Mouse (Mus musculus): ENCODE results near the gene Gm11114.

The Gm11114 gene

DNA sequence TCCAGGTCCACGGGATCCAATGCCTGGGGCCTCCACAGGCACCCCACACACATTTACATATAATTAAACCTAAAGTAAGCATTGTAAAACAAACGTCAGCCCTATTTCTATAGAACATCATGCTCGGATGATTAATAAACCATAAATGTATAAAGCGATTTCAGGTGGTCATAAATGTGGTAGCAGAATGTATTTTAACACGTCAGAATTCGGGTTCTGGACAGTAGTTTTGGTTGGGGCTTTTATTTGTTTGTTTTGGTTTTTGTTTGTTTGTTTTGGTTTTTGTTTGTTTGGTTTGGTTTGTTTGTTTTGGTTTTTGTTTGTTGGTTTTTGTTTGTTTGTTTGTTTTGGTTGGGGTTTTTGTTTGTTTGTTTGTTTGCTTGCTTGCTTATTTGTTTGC, at the start of gene Gm11114:
Gene Gm11114, plus strand, starts transcription at position 301 of the 400 bp plus-strand sequence.
- DNase-seq (ENCODE audit: low spot score): no peak

DNA sequence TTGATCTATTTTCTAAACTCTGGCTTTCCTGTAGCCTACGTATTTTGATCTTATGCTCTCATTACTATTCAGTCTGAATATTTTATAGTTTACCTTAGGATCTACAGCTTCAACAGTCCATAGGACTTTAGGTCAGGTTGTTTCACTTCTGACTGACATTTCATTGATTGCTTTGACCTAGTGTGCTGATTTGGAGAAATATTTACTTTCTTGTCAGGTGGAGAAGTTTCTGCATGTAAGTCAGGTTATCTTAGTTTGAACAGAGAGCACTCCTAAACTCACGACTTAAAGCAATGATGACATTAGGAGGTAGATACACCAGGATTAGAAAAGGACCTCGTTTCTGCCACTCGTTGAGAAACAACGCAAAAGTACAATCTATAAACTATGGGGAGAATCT, 45.7 kb upstream of the Gm11114 start:
- no peak for DNase-seq (ENCODE audit: low spot score)

DNA sequence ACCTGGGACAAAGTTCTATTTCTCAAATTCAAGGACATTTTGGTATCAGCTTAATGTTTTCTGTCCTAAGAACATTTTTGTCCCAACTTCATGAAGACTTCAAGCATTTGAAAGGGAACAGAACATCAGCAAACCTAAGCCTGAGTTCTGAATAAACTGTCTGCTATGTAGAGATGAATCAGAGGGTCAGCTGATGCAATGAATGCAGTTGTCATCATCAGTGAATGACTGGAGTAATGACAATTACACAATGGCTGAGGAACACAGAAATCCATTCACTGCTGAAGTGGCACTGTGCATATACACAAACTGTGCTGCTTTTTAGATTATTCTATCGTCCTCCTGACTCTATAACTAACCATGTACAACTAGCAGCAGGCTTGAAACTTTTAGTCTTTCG, 38.5 kb upstream of the Gm11114 start:
- no peak for DNase-seq (ENCODE audit: low spot score)

DNA sequence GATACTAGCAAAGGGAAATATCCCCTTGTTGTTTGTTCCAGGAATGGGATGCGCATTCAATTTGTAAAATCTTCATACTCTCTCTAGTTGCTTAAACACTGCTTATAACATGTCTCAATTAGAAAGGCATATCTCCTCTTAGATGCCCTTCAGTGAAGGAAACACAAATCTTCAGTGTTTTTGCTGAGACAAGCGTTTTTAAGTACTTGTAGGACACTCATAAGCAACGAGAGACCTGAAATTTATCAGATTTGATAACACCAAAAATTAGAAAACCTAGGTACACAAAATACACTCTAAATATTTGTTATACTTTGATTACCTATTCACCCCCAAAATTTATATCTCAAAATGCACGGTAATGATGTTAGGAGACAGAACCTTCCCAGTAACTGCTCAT, 9.7 kb upstream of the Gm11114 start:
- DNase-seq (ENCODE audit: low spot score): no peak

DNA sequence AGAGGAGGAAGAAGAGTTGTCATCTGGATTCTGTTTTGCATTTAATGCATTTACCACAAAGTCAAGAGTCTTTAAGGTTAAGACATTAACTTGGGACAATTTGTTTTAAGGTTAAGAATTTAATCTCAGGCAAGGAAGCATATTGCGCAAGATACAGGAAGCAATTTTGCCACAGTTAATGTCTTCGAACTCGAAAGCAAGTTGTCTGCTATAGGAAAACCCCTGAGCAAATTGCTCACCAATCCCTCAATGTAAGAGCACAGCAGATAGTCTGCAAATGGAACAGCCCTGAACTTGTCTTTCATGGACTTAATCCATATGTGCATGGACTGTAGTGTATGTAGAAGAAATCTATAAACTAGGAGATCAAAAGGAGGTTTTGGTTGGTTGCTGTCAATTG, 9.2 kb upstream of the Gm11114 start:
- DNase-seq (ENCODE audit: low spot score): no peak

DNA sequence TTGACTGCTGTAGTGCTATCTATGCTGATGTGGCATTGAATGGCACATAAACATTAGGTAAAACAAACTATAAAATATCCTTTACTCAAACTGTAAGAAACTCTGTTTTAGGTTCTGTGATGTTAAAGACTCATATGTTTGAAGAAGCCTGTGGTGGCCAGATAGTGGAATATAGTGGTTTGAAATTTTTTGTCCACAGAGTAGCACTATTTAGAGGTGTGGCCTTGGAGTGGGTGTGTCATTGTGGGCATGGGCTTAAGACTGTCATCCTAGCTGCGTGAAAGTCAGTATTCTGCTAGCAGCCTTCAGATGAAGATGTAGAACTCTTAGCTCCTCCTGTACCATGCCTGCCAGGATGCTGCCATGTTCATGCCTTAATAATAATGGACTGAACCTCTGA, 3.5 kb downstream of the Gm11114 start:
- DNase-seq (ENCODE audit: low spot score): no peak

DNA sequence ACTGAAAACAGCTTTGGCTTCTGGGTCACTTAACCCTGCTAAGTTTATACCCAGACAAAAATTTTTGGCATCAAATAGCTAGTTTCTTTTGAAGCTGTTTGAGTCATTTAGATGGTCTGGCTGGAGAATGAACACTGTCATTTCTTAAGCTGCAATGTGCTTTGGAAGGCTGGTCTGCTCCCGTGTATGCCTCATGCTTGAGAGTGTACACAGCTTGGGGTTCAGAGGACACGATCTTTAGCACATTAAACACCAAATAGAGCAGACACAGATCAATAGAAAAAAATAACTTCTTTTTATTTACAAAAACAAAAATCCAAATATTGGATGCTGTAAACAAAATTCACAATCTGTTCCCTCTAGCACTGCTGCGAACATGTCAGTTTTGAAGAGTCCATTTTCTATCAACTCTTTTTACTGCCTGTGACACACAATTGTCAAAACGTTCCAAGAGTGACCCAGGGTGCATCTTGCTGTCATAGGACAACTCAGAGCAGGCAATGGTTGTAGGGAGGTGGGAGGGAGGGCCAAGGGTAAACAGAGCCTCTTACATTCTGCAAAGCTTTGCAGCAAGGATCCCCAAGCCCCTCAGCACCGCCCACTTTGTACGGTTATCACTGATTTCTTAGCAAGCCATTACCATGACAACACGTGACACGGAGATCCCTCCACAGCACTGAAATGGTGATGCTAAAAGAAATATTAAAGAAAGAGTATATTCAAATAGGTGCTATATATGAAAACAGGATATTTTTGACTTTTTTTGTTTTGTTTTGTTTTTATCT, 7.8 kb downstream of the Gm11114 start:
- no peak for DNase-seq (ENCODE audit: low spot score)

DNA sequence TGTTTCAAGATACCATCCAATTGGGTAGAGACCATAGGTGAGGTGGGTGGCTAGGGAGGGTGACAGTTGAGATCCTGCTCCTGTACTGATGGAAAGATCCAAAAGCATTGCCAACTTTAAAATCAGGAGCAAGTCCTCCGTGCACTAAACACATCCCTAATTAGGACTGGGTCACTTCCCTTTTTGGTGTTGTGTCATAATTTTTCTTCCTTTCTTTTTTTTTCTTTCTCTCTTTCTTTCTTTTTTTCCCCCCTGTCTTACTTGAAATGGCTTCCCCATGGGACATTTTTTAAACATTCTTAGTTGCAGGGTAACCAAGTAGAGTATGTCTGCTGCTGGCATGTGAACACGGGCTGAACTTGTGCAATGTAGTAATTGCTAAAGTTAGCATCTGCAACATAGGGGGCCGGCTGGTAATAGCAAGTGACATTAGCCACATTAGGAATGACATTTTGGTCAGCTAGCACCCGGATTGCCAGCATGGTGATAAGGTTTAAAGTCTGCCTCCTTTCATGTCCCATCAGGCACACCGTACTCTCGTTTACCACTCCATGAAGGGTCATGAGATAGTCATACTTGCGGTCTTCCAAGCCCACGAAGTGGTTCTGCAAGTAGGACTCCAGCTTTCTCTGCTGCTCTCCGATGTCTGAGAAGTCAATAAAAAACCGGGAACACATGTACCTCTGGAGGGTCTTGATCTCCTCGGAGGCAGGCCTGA, 11.7 kb downstream of the Gm11114 start:
- no peak for DNase-seq (ENCODE audit: low spot score)

DNA sequence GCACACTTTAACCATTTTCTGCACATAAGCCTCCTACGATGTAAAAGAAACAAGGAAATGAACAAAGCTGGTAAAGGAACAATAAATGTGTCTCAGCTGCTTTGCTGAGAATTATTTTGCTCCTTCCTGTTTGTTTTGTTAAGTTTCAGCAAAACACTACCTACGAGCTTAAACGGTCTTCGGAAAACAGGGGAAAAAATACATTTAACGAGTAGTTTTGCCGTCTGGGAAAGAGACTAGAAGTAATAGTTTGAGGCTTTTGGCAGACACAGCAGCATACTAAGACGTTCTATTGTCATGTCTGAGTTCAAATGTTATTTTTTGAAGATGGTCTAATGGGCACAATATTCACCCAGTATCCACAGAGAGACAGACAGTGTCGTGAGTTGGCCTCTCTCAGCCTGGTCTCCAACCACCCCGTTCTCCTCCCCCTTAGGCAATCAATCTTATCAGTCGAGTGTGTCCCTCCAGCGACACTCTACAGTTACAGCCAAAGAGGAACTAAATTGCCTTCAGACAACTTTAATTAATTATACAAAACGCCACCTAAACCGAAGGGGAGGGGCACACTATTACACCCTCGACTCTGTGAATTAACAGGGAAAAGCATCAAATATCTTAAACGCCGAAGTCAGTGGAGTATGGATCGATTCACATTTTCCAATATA, 12.8 kb downstream of the Gm11114 start:
- DNase-seq (ENCODE audit: low spot score): no peak

DNA sequence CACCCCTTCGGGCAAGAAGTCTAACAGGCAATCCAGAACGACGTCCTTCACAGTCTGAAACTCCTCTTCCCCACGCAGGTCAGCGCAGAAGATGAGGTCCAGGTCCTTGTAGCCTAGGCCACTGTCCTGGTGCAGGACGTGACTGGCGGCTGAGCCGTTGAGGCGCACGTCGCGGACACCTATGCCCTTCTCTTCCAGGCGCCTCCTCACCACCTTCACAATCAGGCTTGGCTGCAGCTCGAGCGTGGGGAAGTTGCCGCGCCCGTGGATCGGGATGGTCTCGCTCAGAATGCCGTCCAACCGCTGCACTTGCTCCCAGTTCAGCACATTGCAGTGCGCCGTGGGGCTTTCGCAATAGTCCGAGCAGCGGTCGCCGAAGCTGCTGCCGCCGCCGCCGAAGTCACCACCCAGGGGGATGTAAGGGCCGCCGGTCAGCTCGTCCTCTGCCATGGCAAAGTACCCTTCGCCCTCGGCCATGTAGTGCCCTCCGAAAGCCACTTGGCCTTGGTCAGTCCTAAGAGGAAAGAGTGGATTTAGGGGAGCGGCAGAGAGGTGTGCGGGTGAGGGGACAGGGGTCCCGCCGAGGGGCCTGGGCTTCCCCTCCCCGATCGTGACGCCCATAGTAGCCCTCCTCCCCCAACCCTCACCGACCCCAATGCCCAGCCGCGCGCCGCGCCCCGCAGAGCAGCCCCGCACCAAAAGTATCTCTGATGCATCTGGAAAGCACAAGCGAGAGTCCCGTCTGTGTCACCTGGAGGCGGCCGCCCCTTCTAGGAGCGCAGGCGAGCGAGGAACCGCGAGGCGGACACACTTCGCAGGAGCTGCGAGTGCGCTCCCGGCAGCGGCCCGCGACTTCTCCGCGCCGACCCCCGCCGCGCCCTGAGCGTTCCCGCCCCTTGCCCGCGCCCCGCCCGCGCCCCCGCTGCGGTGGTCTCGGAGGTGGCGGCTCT, 14.0 kb downstream of the Gm11114 start:
- DNase-seq (ENCODE audit: low spot score): peak; percentile 15

DNA sequence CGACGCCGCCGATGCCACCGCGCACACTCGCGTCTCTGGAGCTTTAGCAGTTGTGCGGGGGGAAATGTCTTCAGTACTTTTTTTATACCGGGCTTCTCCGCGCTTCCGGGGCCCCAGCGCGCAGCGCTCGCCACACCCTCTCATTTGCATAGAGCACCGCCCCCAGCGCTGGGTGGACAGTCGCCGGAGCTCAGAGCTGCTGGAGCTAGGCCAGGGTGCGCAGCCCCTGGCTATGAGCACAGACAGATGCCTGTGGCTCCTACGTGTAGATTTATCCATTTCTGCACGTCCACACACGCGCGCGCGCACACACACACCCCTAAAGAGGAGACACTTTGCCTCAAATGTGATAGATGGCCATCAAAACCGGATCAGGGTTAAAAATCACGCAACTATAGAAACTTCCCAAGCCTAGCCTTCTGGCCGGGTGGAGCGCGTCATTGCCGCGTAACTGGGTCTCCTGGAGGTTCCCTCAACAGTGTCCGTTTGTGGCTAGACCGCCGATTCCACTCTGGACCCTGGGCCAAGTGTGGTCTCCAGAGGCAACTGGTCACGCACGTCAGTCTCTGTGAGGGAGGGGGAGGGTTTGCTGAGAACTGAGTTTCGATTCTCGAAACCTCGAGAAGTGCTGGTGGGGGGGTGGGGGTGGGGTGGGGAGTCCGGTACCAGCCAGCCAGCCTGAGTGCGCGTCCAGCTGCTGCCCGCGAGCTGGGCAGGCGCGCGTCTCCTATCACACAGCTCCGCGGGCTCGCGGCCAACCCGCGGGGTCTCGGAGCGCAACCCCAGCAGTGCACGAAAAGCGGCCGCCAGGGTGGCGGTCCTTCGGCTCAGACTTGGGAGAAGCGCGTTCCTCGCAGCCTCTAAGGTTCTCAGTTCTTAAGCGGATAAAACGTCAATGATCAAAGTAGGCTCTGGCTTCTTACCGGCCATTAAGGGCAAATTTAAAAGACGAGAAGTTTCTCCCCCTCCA, 15.0 kb downstream of the Gm11114 start, which contains the start of gene Tent5a:
Gene Tent5a, minus strand, starts transcription at position 107 of the 970 bp plus-strand sequence.
- peak; percentile 78 for DNase-seq (ENCODE audit: low spot score)

DNA sequence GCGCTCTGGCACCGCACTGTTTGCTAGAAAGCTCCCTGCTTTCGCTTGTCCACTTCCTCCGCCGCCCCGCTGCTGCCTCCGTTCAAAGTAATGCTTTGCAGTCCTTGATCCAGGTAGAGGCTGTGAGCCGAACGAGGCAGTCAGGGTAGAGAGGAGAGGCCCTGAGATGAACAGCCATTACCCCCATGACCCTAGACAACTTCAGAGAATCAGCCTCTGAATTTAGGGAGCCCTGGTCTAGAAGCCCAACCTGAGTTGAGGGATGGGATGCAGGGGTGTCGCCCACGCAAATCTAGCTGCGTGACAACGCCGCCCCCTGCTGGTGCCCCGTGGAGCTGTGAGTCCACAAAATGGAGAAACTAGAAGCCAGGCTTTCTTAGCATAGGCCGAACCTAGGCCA, 15.7 kb downstream of the Gm11114 start:
- peak; percentile 74 for DNase-seq (ENCODE audit: low spot score)

DNA sequence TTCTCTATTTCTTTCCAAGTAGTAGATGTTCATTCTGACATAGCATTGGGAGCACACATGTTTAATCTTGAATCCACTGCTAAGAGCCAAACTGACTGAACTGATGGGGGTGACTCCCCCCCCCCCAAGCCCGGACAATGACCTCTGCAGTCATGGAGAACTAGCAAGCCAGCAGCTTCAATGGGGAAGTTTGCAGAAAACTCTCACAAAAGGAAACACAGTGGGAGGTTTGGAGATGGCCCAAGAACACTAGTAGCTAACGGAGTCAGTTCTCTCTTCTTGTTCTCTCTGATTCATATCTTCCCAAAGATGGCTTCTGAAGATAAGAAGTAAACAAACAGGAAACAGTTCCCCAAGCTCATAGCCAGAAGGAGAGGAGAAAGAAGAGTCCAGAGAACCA, 18.9 kb downstream of the Gm11114 start:
- DNase-seq (ENCODE audit: low spot score): no peak

DNA sequence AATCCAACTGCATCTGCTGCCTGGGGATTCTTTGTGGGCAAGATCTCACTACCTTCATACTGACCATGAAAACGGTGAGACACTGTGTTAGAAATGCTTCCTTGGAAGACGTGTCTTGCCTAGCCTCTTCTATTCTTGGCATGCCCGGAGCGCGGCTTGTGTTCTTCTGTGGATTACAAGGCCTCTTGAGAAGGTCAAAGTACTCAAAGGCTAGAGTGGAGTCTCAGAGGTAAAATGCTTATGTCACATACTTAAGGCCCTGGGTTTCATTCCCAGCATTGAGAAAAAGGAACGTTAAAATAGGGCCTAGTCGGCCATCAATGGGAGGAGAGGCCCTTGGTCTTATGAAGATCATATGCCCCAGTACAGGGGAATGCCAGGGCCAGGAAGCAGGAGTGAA, 23.5 kb downstream of the Gm11114 start:
- DNase-seq (ENCODE audit: low spot score): no peak

DNA sequence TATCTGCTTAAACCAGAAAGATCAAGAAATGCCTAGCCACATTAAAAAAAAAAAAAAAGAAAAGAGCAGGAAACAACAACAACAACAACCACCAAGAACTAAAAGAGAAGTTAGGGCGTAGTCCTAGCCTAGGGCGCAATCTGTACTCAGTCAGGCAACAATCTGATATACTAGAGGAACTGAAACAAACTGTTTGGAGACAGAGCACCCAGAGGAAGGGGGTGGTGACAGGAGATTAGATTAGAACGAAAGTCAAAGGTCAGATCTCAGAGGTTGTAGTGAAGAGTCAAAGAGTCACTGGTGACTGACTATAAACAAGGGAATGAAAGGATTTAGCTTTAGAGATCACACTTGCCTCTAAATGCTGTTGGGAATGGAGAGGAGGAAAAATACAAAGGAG, 27.7 kb downstream of the Gm11114 start:
- no peak for DNase-seq (ENCODE audit: low spot score)

DNA sequence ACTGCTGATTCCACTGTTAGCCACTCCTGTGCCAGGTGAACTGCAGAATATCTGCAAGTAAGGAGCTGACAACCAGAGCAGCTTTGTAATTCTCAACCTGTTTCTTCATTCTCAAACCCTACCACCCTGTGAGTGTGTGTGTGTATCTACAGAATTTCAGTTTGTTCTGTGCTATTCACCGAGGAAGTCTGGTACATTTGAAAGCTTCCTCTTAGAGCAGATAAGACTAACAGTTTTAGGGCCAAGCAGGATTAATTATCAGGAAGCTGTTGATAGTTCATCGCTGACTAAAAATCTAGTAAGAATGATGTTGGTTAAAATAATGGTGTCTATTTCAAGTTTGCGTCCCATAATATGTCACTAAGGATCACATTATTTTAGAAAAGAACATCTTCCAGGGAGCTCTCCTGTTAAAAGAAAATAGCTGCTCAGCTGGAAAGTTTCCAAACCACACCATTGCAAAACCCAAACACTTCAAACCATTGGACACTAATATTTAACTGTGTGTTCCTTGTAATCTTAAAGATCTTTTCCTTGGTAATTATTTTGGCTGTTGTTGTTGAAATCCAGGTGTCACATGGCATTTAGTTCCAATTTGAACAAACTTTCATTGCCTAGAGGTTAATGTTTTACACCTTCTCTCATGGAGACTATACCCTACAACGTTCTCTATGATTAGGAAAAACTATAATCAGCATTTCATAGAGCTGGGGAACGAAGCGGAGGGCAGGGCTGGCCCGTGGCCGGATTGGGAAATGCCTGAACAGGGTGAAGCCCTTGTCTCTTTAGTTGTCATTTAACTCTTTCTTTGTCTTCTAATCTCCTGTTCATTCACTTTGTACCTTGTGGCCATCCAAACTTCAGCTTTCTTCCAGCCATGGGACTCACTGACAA, 30.6 kb downstream of the Gm11114 start:
- DNase-seq (ENCODE audit: low spot score): no peak

DNA sequence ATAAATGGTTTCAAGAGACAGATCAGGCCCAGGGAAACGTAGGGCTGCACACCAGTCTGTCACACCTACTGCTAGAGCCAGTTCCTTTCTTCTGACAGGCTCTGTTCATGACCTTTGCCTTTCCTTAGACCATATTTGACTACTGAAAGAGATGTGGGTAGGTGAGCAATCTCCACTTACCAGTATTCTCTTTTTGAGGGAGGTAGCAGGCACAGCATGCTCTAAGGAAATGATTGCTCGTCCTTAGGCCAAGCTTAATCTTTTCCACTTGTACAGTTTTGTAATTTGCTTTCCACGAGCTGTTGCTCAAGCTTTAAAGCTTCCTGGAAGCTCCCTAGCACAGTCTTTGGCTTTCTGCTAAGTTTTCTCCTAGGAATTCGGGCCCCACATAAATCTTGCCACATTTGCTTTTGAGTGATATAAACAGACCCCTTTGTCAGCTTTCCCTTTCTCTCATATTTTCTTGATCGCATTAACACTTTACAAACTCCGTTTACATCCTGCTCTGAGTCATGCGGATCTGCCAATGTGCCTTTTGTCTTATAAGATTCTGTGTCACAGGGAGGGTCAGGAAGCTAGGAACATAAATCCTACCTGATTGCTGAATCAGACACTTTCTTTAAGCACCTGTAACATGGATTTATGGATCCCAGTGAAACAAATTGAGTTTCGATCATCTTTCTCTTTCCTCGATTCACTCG, 35.4 kb downstream of the Gm11114 start:
- no peak for DNase-seq (ENCODE audit: low spot score)

DNA sequence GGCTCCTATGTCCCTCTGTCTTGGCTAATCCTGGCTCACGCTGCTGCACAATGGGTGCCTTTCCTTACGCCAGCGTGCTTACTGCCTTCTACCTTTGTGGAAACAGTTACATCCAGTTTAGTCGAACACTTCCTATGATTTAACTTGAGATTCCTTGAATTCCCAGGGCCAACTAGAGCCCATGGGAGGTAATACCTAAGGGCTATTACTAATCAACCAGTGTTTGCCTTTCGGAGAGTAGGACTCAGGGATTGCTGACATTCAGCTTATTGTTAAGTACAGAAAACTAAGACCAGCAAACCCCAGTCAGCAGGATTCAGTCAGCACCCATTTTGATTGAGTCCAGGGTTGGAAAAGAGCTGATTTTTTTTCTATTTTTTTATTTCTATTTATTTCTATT, 43.0 kb downstream of the Gm11114 start:
- no peak for DNase-seq (ENCODE audit: low spot score)

Measured in spleen, adult 12 weeks (tissue).